Mouse (Mus musculus) neural tube, embryonic 11.5 days (tissue): ENCODE results near the gene Bcl3. TPM values are rescaled to one million over a fixed set of nuclear protein-coding genes. Genes with fewer than 3 reads are reported as not detected.

ENCODE experiments used
- ATAC-seq: fragments of 200-750 bp; cut with Nextera tagmentation; 2 replicates; pipeline ENCODE4 v1.8.0; 2017; ENCODE audit warnings: moderate number of reproducible peaks, mild to moderate bottlenecking, moderate TSS enrichment, moderate library complexity; ENCODE audit not compliant: insufficient read depth, low FRiP score, low TSS enrichment
- DNase-seq: peaks from one replicate; pipeline ENCODE4 v3.0.0-alpha.2; 2015; ENCODE audit warnings: low spot score
- H3K27ac ChIP-seq: fragments of 300-500 bp; sonication (generic); 2 replicates; pipeline ENCODE4 v1.5.1; 2014; ENCODE audit warnings: low read depth, mild to moderate bottlenecking, low read length
- H3K27me3 ChIP-seq: fragments of 300-500 bp; sonication (generic); 2 replicates; pipeline ENCODE4 v1.6.1; 2014; ENCODE audit warnings: mild to moderate bottlenecking, low read length, mixed read lengths; ENCODE audit not compliant: control insufficient read depth, insufficient read depth
- H3K36me3 ChIP-seq: fragments of 300-500 bp; sonication (generic); 2 replicates; pipeline ENCODE4 v1.6.1; 2014; ENCODE audit warnings: mild to moderate bottlenecking, low read length, moderate library complexity, mixed read lengths; ENCODE audit not compliant: control insufficient read depth, insufficient read depth
- H3K4me1 ChIP-seq: fragments of 300-500 bp; sonication (generic); 2 replicates; pipeline ENCODE4 v1.6.1; 2014; ENCODE audit warnings: low read length, mixed read lengths; ENCODE audit not compliant: control insufficient read depth, insufficient read depth
- H3K4me2 ChIP-seq: fragments of 300-500 bp; sonication (generic); 2 replicates; pipeline ENCODE4 v1.6.1; 2014; ENCODE audit warnings: low read depth, mild to moderate bottlenecking, moderate library complexity
- H3K4me3 ChIP-seq: fragments of 300-500 bp; sonication (generic); 2 replicates; pipeline ENCODE4 v1.5.1; 2014; ENCODE audit warnings: low read depth, low read length
- H3K9ac ChIP-seq: fragments of 300-500 bp; sonication (generic); 2 replicates; pipeline ENCODE4 v1.6.1; 2014; ENCODE audit warnings: mild to moderate bottlenecking, low read length
- H3K9me3 ChIP-seq: fragments of 300-500 bp; sonication (generic); 2 replicates; pipeline ENCODE4 v1.6.1; 2016; ENCODE audit warnings: low read length; ENCODE audit not compliant: control insufficient read depth
- WGBS: fragments of 180-500 bp; shearing (Covaris S2); extraction: QIAGEN DNeasy Blood & Tissue Kit; methylation state at CpG from one replicate; pipeline ENCODE4 v1.1.7; 2014; 5-methylcytosine and 5-hydroxymethylcytosine counted together
- polyA plus RNA-seq: library from polyadenylated mRNA; unstranded; fragments of >200 nt; fragmentation: Nextera tagmentation; extraction: Ambion mirVana; gene quantifications from 2 replicates; pipeline ENCODE4 v1.2.1, GENCODE M21; 2014

The Bcl3 gene
- polyA plus RNA-seq, 1 experiment from 2014 or later: 1.2 TPM

DNA sequence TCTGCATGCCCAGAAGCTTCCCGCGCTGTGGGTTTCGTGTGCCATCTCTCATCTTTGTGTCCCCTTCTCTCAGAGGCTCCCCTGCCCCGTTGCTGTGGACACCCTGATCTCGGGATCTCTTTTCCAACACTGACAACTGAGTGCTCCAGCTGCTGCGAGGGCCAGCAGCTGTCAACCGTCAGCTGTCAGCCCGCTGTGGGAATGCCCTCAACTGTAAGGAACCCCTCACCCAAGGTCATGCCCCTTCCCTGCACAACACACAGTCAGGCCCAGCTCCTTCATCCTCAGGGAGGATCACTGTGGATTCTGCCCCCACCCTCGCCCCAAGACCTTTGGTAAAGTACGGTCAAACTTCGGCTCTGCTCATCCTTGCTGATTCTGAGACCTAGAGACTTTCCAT is 60.3 kb downstream of the Bcl3 start:
- Histone ChIP-seq H3K4me1 (no peaks in the 10 kb centered on the region), H3K27me3 (no peaks in the 10 kb centered on the region), H3K9me3 (no peaks in the 10 kb centered on the region), H3K27ac (no peak overlapping the region), H3K4me2 (no peak overlapping the region), H3K9ac (no peak overlapping the region), H3K36me3 (no peaks in the 10 kb centered on the region), H3K4me3 (no peak overlapping the region)
- 86% methylated on average over 11 of the region's 11 CpGs for WGBS
- DNase-seq (no peak), ATAC-seq (no peak)

DNA sequence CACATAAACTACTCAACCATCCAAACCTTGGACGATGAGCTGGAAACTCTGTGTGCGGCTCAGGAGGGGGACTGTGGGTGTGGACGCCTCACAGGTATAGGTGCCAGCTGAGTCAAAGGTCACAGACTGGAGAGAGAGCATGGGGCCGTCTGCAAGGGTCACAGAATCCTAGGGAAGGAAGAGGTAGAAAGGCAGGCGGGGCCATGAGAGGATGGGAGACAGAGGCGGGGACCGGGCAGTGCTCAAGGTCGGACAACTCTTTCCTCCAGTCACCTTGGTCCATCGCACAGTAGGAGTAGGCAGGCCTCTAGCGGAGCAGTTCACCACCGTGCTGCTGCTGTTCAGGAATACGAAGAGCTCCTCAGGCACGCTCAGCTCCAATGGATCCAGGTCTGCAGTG is 62.5 kb downstream of the Bcl3 start:
- 91% methylated on average over 13 of the region's 13 CpGs for WGBS
- Histone ChIP-seq H3K9ac (no peak overlapping the region), H3K4me1 (no peaks in the 10 kb centered on the region), H3K27ac (no peak overlapping the region), H3K4me3 (no peak overlapping the region), H3K27me3 (no peaks in the 10 kb centered on the region), H3K4me2 (no peak overlapping the region), H3K36me3 (no peaks in the 10 kb centered on the region), H3K9me3 (no peaks in the 10 kb centered on the region)
- ATAC-seq (no peak), DNase-seq (no peak)

DNA sequence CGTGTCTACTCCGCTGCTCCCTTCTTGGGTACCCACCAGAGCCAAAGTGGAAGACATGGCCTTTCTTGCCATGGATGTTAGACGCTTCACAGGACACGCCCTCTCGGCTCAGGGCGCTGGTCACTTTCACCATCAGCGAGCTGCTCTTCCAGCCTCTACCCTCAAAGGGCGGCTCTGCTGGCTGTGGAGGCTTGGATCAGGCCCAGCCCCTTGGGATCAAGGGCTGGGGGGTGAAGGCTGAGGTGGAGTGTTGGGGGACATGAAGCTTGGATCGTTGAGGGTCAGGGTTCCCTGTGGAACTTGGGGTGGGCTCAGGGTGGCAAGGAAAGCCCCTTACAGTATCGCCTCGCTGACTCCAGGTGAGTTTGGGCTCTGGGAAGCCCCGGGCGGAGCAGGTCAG is 63.9 kb downstream of the Bcl3 start:
- Histone ChIP-seq H3K4me3 (no peak overlapping the region), H3K9me3 (no peaks in the 10 kb centered on the region), H3K36me3 (no peaks in the 10 kb centered on the region), H3K27ac (no peak overlapping the region), H3K4me2 (no peak overlapping the region), H3K9ac (no peak overlapping the region), H3K4me1 (no peaks in the 10 kb centered on the region), H3K27me3 (no peaks in the 10 kb centered on the region)
- DNase-seq (no peak), ATAC-seq (no peak)
- 89% methylated on average over 13 of the region's 13 CpGs for WGBS

Other genes with a start within 250 kb of the Bcl3 start
- gene Zfp296, start 245.5 kb downstream of the Bcl3 start, polyA plus RNA-seq: 0.44 and 0.57 TPM in 2 replicates
- 161 and 171 TPM in 2 replicates for gene Gemin7, start 245.2 kb downstream of the Bcl3 start, polyA plus RNA-seq
- gene Clasrp, start 218.3 kb downstream of the Bcl3 start, polyA plus RNA-seq: 48.0 and 53.5 TPM in 2 replicates
- gene Relb, start 193.3 kb downstream of the Bcl3 start, polyA plus RNA-seq: 3.1 and 3.8 TPM in 2 replicates
- gene Clptm1, start 157.7 kb downstream of the Bcl3 start, polyA plus RNA-seq: 104 and 107 TPM in 2 replicates
- gene Apoc2, start 144.8 kb downstream of the Bcl3 start, polyA plus RNA-seq: 0.45 and 0.55 TPM in 2 replicates
- not detected in 2 replicates for gene Gm44805, start 141.3 kb downstream of the Bcl3 start, polyA plus RNA-seq
- not detected in 2 replicates for gene Apoc4, start 141.3 kb downstream of the Bcl3 start, polyA plus RNA-seq
- 3.4 and 6.9 TPM in 2 replicates for gene Apoc1, start 130.1 kb downstream of the Bcl3 start, polyA plus RNA-seq
- gene Apoe, start 123.6 kb downstream of the Bcl3 start, polyA plus RNA-seq: 125 and 146 TPM in 2 replicates
- 150 and 155 TPM in 2 replicates for gene Tomm40, start 107.3 kb downstream of the Bcl3 start, polyA plus RNA-seq
- gene Nectin2, start 72.3 kb downstream of the Bcl3 start, polyA plus RNA-seq: 70.0 and 76.5 TPM in 2 replicates
- 21.1 and 21.7 TPM in 2 replicates for gene Bcam, start 51.8 kb downstream of the Bcl3 start, polyA plus RNA-seq
- gene Cblc, start 26.0 kb downstream of the Bcl3 start, polyA plus RNA-seq: 0.45 and 0.53 TPM in 2 replicates
- gene Gm19345, start 29.2 kb upstream of the Bcl3 start, polyA plus RNA-seq: 0.24 and 0.29 TPM in 2 replicates
- not detected in 2 replicates for gene Ceacam16, start 38.5 kb upstream of the Bcl3 start, polyA plus RNA-seq
- gene Ceacam19, start 65.2 kb upstream of the Bcl3 start, polyA plus RNA-seq: not detected in 2 replicates
- 2.9 and 4.8 TPM in 2 replicates for gene Pvr, start 98.4 kb upstream of the Bcl3 start, polyA plus RNA-seq
- gene Igsf23, start 128.0 kb upstream of the Bcl3 start, polyA plus RNA-seq: not detected in 2 replicates
- not detected in 2 replicates for gene Ceacam20, start 142.6 kb upstream of the Bcl3 start, polyA plus RNA-seq
- not detected in 2 replicates for gene Nlrp9b, start 168.7 kb upstream of the Bcl3 start, polyA plus RNA-seq